Mouse (Mus musculus): ENCODE measurements around the gene Sptb.

DNA sequence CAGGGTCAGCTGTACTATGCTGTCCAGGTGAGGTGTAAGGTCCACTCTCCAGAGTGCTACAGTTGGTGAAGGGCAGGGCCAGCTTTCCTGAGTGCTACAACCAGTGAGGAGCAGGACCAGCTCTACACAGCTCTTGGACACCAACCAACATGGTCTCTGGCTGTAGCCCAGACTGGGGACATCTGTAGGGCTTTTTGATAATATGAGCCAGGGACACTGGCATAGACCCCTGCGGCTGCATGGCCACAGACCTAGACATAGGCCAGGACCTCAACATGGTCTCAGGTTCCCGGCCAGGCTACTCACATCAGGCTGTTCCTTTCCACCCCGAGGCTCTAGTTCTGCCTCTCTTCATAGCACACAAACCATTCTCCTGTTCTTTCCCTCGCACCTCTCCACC lies 17.6 kb upstream of the Sptb start:
- TF ChIP-seq POLR2A (IDR thresholded peaks at IDR 0.05; ENCODE audit: borderline replicate concordance, low read depth, low read length) (no peak), CTCF (IDR thresholded peaks at IDR 0.05; ENCODE audit: low read depth, low read length) (no peak)
